Mouse (Mus musculus) heart, postnatal 10 days (tissue): ENCODE measurements at regions not wholly inside any gene's neighbourhood (a gene's known extent, or its start where the extent isn't known, plus 50 kb on each side); places are given as distances from the start of the nearest gene placed in this dataset.
A peak's percentile ranks its signal among the peaks of the same experiment; 100 is the strongest.

Experiments
- DNase-seq, 2 experiments: peaks; one replicate each; pipeline ENCODE4 v3.0.0; 2021
- intact Hi-C: fragments of 180-260 bp; cut with DNase I; formaldehyde crosslinking; loops from one replicate; pipeline ENCODE4 v1.15.1; 2025

- no peak for DNase-seq
- intact Hi-C loops, result no loop called here
These were observed 157.6 kb downstream of the Mreg start for GRCm38 (mm10) chr1:72054541-72054940.

- no peak for DNase-seq
- intact Hi-C loops, result no loop called here
These were observed 161.2 kb downstream of the Mreg start for GRCm38 (mm10) chr1:72050858-72051257.

GRCm38 (mm10) chr1:72046072-72046471 lies 166.0 kb downstream of the Mreg start:
- DNase-seq, result no peak
- intact Hi-C loops, result no loop called here

- no peak for DNase-seq
- intact Hi-C loops, result no loop called here
These were observed 173.6 kb downstream of the Mreg start for GRCm38 (mm10) chr1:72038518-72038917.

- no peak for DNase-seq
- intact Hi-C loops, result no loop called here
These were observed 175.5 kb downstream of the Mreg start for GRCm38 (mm10) chr1:72036600-72036999.

GRCm38 (mm10) chr1:72036141-72036540 lies 176.0 kb downstream of the Mreg start:
- intact Hi-C loops, result no loop called here
- DNase-seq, result no peak

GRCm38 (mm10) chr1:72033941-72034340 lies 178.2 kb downstream of the Mreg start:
- intact Hi-C loops, result no loop called here
- DNase-seq, result no peak

- intact Hi-C loops, result no loop called here
- DNase-seq, result peak; percentile 42 to 47
These were observed 179.9 kb downstream of the Mreg start for GRCm38 (mm10) chr1:72032214-72032613.

GRCm38 (mm10) chr1:72030763-72031405 lies 181.2 kb downstream of the Mreg start:
- intact Hi-C loops, result no loop called here
- DNase-seq, result no peak

- no peak for DNase-seq
- intact Hi-C loops, result no loop called here
These were observed 182.5 kb downstream of the Mreg start for GRCm38 (mm10) chr1:72029625-72030024.

GRCm38 (mm10) chr1:72026861-72027260 lies 185.2 kb downstream of the Mreg start:
- intact Hi-C loops, result no loop called here
- DNase-seq, result no peak

GRCm38 (mm10) chr1:72022631-72023030 lies 189.5 kb downstream of the Mreg start:
- intact Hi-C loops, result no loop called here
- no peak for DNase-seq

GRCm38 (mm10) chr1:72018479-72019222 lies 193.5 kb downstream of the Mreg start:
- DNase-seq, result no peak
- intact Hi-C loops, result no loop called here

GRCm38 (mm10) chr1:72017814-72018478 lies 194.2 kb downstream of the Mreg start:
- intact Hi-C loops, result no loop called here
- DNase-seq, result no peak

- intact Hi-C loops, result no loop called here
- DNase-seq, result no peak
These were observed 196.6 kb downstream of the Mreg start for GRCm38 (mm10) chr1:72015471-72015870.

GRCm38 (mm10) chr1:72014580-72014979 lies 197.5 kb downstream of the Mreg start:
- intact Hi-C loops, result loop anchor here (5.0 kb wide), 1 partner anchor 108 kb away; no protein-coding TSS in a partner anchor
- peak; percentile 60 to 68 for DNase-seq

GRCm38 (mm10) chr1:72013863-72014262 lies 198.2 kb downstream of the Mreg start:
- peak; percentile 39 to 53 for DNase-seq

GRCm38 (mm10) chr1:72012710-72013109 lies 199.4 kb downstream of the Mreg start:
- intact Hi-C loops, result loop anchor here (5.0 kb wide), 1 partner anchor 110 kb away; no protein-coding TSS in a partner anchor
- peak in 1 of 2 experiments; percentile 20 for DNase-seq

More at GRCm38 (mm10) chr1:72013863-72014262, 198.2 kb downstream of the Mreg start:
- intact Hi-C loops, result loop anchor here (5.0 kb wide), 1 partner anchor 108 kb away; no protein-coding TSS in a partner anchor

- intact Hi-C loops, result no loop called here
- DNase-seq, result no peak
These were observed 202.7 kb downstream of the Mreg start for GRCm38 (mm10) chr1:72009270-72009928.

GRCm38 (mm10) chr1:72006696-72007291 lies 205.3 kb downstream of the Mreg start:
- intact Hi-C loops, result no loop called here
- no peak for DNase-seq

- intact Hi-C loops, result no loop called here
These were observed 206.2 kb downstream of the Mreg start for GRCm38 (mm10) chr1:72005956-72006355.

More at GRCm38 (mm10) chr1:72005956-72006355, 206.2 kb downstream of the Mreg start:
- no peak for DNase-seq
